In genomic region chr4:44777101-44777500, GRCm38 (mm10) we compare ENCODE assay signal across 15 mouse cellular contexts.
"Had no signal": no experiment of that assay in that cellular context is flagged by ENCODE, and none has a peak within 500 bp of the region (broad histone marks: within the 10 kb centered on the region; RNA-seq: fewer than 3 reads in every experiment).

No protein-coding gene starts in this region.

- H3K9me3 ChIP-seq: heart, embryonic 12.5 days; hindbrain, embryonic 13.5 days; hindbrain, embryonic 15.5 days; limb, embryonic 10.5 days; limb, embryonic 12.5 days; liver, embryonic 13.5 days had no signal

- H3K4me3 ChIP-seq: heart, adult 2 months; heart, embryonic 12.5 days; hindbrain, embryonic 13.5 days; hindbrain, embryonic 15.5 days; left cerebral cortex, adult 2 months; limb, embryonic 10.5 days; limb, embryonic 12.5 days; liver, embryonic 13.5 days had no signal

- H3K27me3 ChIP-seq: heart, embryonic 12.5 days; hindbrain, embryonic 13.5 days; hindbrain, embryonic 15.5 days; limb, embryonic 12.5 days; liver, embryonic 13.5 days had no signal

- H3K27ac ChIP-seq: heart, adult 2 months; hindbrain, embryonic 13.5 days; hindbrain, embryonic 15.5 days; hindbrain, postnatal 0 days; left cerebral cortex, adult 2 months; limb, embryonic 10.5 days; limb, embryonic 12.5 days; liver, embryonic 13.5 days had no signal

- DNase-seq: forebrain, postnatal 0 days; gastrocnemius, postnatal 10 days; kidney, postnatal 10 days; liver; liver, embryonic 13.5 days had no signal

- H3K4me2 ChIP-seq: heart, embryonic 12.5 days; hindbrain, embryonic 13.5 days; hindbrain, embryonic 15.5 days; limb, embryonic 12.5 days; liver, embryonic 11.5 days; liver, embryonic 13.5 days had no signal

- ATAC-seq: forebrain, postnatal 0 days; hindbrain, postnatal 0 days; intestine, embryonic 16.5 days had no signal

- H3K4me1 ChIP-seq: hindbrain, embryonic 13.5 days; liver, embryonic 13.5 days had no signal

- H3K36me3 ChIP-seq: heart, embryonic 12.5 days; hindbrain, embryonic 13.5 days; hindbrain, embryonic 15.5 days; limb, embryonic 10.5 days; limb, embryonic 12.5 days had no signal

- H3K9ac ChIP-seq: forebrain, postnatal 0 days; heart, embryonic 12.5 days; hindbrain, embryonic 13.5 days; hindbrain, embryonic 15.5 days; limb, embryonic 12.5 days; liver, embryonic 13.5 days had no signal
